Mouse (Mus musculus) ovary, postnatal 14 days (tissue): ENCODE measurements around the gene Prkn.

Experiments
- DNase-seq: peaks from one replicate; pipeline ENCODE4 v3.0.0; 2022; ENCODE audit warnings: low spot score

Prkn gene

DNA sequence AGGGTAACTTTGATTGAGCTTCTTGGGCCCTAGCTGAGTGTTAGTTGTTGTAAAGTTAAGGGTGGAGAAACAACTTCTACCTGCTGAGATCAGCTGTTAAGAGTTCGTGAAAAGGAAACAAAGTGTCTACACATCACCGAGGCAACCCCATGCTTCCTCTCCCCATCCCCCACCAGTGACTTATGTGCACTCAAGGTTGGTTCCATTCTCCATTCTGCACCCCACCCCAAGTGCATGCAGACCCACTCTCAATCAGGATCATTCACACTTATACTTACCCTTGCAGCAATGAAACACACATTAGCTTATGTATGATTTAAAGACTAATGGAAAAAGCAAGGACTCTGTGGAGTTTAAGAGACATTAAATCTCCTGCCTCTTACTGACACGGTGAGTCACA is 691.9 kb downstream of the Prkn start:
- no peak for DNase-seq

DNA sequence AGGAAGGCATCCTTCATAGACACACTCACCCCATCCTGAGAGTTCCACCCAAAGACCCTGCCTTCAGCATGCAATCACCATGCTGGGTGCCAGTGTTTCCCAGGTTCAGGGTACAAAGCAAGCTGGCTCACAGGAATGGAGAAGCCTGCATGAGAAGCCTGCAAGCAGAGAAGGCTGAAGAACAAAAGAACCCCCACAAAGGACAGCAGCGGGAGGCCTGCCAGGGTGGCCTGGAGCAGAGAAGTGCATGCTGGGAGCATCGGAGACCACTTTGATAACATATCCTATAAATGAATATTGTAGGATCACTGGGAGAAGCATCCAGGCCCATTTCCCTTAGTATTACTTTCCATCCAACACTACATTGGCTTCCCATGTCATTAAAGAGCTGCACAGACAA is 692.6 kb downstream of the Prkn start:
- DNase-seq: no peak

DNA sequence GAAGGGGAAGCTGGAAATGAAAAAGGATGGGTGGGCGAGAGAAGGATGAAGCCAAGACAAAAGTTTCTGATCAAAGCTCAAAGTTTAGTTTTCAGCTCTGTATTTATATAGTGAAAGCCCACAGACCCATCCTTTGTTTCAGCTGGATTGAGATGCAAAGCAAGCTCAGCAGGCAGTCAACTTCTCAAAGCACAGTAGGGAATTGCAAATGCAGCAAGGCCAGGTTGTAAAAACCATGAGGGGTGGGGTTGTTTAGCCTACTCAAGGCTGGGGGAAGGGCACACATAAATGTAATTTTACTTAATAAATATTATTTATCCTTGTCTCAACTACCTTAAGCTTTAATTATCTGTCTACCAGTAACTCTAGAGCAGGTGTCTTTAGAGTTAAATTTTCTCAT is 693.7 kb downstream of the Prkn start:
- DNase-seq: no peak

DNA sequence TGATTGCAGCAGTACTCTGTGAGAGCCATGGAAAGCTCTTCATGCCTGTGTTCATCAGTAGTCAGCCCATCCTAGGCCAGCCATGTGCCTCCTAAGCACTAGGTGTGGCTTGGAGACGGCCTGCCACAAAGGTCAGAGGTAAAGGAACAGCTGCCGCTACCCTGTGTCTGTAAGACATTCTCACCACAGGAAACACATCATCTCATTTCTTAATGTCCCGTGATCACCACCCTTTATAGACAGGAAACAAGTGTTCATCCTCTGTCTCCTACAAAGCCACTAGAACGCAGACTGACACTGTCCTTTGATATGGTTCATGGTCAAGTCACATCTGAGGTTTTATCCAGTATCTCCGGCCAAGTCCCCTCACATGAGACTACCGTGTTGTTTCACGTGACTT is 698.6 kb downstream of the Prkn start:
- no peak for DNase-seq

DNA sequence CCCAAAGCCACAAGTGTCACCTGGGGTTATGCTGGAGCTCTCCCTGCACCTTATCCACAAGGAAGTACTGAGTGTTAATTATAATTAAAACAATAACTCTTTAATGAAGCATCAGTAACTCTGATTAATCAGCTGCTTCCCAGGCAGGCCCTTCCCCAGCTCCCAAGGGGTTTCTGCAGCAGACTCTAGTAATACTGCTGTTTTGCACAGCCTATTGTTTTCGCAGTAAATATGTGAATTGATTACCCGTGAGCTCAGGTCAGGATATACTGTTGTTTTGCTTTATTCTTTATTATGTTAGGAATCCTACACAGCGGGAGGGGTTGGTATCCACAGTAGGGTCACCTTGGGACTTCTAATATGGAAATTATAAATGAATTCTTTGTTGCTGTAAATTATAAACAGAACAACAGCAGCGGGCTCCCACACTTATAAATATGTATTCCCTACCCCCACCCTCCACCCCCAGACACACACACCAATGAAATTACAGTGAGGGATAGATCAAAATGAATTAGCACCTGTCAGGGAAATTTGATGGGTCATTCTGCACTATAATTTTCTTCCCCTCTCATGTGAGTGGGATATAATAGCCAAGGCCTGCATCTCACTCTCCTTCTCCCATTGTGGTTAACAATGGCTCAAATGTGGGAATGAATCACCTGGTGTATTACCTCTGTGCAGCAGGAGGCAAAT is 701.9 kb downstream of the Prkn start:
- DNase-seq: no peak

DNA sequence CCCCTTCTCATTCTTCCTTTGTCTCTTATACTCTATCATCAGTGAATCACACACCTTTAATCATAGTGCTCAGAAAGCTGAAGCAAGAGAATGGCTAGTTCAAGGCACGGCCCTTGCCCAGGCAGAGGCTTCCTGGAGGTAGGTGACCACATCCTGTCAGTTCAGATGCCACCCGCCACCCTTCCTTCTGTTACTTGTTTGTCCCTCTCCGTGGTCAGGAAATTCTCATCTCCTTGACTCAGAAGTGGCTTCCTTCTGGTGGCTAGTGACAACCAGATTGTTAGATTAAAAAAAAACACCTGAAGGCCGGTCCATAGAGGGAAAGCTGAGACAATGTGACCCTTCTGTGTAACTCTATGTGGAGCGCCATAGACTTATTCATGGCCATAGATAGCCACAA is 710.4 kb downstream of the Prkn start:
- DNase-seq: no peak

DNA sequence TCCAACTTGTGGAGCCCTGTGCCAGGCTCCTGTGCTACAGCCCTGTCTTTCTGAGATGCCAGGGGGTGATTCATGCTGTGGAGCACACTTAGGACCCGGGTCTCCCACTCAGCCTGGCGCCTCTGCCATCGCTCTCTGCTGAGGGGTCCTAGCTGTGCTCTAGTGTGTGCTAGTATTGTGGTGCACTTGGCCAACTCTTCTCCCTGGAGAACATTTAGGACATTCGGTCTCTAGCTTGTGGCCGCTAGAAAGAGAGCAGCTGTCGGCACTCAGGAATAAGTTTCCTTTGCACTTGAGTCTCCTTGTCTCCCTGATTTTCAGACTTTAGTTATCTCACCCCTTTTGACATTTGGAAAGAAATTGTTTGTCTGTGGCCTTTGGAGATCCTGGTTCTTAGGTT is 725.5 kb downstream of the Prkn start:
- no peak for DNase-seq

DNA sequence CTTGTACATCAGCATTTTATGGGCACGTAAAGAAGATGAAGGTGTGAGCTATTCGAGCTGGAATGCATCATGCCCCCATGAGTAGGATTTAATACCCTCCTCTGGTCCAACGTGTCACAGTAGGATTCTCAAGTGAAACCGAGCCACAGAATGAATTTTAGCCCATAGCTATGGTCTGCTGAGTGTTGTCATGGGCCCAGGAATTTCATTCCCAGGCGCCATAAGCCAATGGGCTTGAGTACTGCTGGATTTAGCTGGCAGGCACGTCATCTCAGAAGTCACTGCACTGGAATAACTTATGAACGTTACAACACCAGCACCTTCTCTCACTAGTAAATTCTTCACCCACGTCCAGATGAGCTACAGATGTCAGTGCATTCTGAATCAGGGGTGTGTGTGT is 730.2 kb downstream of the Prkn start:
- no peak for DNase-seq

DNA sequence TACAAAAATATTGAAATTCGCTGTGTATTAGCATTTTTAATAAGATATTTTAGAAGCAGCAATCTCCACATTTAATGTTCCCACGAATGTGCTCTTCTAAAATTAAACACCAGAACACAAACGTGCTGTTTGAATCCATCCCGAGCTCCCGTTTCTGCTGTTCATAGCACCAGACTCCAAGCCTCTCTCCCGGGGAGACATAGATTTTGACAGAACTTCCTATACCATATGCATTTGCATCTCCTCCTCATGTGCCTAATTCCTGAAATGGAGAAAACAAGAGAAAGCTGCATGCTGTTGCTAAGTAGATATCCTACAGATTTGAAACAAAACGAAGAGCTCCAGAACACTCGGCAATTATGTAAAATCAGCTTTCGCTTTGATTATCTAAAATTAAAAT is 733.5 kb downstream of the Prkn start:
- no peak for DNase-seq

DNA sequence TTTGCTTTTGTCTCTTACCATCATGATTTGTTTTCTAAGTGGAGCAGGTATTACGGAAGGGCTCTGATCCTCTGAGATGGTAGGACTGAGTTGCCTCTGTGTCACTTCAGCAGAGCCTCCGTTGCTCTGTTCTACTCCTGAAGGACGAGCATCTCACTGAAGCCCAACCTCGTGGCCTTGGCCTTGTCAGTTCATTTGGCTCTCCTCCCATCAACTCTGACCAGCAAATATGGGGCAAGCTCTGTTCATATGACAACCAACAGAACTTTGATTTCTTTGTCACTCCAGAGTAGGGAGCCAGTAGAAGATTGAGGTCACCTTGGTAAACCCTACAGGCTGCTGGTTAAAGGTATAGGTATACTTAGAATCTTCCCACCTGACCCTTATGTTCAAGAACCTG is 745.3 kb downstream of the Prkn start:
- no peak for DNase-seq

DNA sequence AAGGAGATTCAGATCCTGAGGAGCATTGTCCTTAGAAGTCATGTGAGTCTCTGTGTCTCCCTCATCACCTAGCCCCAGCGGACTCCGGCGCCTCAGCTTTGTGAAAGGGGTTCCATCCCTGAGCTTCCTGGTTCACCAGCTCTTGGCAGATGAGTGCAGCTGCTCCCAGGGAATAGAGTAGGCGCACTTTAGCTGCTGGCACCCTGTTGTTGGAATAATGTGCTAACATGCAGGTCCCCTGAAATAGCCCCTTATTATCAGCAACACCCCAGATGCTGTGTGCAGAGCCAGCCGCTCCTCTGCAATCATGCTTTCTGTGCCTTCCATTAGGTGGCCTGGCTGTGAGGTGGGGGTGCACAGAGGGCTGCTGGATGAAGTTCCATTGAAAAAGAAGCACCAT is 767.7 kb downstream of the Prkn start:
- DNase-seq: no peak

DNA sequence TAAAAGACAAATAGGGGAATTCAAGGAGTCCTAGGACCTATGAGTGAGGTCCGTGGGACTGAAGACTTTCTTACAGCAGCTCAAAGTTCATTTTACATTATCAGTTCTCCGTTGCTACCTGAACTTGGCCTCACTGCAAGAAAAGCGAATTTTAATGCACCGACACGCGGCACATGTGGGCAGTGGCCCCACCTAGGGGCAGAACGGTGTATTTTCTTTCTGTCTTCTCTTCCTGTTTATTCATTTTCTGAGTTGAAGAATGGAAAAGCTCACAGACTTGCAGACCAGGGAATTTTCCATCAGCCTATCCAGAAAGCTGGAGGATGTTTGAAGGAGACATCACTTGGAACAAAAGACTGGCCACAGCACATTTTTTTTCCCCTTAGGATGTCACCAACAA is 771.3 kb downstream of the Prkn start:
- DNase-seq: peak; percentile 48

DNA sequence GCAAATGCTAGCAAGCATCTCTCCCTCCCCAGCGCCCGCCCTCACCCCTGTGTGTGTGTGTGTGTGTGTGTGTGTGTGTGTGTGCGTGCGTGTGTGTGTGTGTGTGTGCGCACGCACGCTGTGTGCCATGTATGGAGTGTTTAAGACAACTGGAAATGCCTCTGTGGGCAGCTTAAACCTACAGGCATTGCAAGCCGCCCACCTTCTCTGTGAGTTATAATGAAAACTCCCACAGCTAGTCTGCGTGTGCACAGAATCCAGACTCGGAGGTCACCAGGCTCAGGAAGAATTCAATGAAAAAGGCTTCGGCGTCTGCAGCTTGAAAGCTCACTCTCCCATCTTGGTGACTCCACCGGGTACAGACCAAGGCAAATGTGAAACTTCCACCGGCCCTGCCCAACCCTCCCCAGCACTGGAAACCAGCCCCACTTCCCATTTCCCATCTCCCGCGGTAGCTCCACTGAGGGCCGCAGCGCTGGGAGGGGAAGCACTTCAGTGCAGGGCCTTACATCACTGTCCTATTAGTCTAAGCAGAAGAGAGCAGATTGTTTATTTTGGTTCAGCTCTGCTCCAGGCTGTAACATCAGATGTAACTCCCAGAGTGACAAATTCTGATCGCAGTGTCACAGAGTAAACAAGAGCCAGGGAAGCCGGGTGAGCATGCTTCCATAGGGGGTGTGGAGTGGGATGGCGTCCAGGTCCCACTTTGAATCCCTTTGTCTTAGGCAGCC is 772.8 kb downstream of the Prkn start:
- no peak for DNase-seq

DNA sequence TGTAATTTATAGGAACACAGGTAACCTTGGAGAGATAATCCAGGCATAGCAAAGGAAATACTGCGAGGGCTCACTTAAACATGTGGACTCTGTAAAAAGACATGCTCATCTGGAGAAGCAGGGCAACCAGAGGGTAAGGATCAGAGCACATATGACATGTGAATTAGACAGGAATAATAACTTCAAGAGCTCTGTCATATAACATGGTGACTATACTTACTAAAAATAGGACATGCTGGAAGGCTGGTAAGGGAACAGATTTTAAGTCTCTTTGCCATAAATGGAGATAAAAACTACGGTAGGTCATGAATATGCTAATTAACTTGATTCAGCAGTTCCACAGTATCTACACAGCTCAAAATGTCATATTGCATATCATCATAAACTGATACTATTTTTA is 777.4 kb downstream of the Prkn start:
- no peak for DNase-seq

DNA sequence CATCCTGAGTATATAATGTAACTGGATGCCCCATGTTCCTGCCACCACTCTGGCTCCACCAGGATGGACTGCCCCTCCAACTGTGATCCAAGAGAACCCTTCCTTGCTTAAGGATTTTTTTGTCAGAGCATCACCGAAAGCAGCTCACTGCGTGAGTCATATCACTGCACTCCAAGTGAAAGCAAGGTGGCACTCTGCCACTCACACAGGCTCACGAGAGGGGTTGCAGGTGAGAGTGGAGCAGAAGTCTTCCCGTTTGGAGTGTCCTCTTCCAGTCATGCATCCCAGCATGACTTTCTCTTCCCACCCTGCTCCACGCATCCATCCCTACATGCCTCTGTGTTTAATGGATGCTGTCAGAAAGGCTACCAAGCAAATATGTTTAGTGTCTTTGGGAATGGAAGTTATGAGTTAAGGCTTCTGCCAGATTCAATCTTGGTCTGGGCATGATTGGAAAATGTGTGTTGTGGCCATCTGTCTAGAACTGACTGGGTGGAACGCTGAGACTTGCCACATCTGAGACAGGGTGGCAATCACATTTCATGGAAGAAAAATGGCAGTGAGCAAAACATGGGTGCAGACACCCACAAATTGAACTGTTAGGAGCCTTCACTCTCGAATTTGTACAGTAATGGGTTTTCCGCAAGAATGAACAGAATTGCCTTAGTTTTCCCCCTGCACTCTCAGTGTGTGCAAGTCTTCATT is 778.9 kb downstream of the Prkn start:
- DNase-seq: no peak

DNA sequence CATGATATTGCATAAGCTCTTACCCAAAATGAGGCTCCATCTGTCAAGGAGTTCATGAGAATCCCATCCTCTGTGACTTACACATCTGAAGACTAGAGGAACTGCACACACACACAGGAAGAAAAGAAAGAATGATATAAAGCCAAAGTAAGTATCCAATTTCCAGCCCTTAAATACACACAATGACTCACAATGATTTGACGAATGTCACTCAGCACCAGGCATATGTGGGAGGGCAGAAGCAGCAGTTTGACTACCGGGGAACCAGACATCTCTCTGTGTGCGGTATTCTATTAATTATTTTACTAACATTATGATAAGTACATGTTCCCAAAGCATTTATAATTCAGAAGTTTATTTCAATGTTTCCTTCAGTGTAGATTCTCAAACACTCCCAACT is 780.6 kb downstream of the Prkn start:
- DNase-seq: no peak

DNA sequence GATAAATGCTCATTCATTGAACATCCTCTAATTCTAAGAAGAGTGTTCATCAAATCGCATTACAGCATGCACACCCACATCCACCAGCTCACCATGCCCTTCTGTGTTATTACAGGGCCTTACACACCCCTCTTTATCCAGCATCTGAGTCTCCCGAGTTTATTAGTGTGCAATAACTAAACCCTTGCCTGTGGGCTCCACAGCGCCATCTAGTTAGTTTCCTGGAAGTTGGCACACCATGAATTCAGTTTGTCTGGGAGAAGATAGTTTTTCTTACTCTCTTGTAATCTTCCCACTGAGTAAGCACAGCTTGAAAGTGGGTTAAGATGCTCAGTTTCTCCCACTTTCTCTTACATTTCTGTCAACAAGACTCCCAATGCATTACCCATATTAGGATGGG is 781.3 kb downstream of the Prkn start:
- no peak for DNase-seq

DNA sequence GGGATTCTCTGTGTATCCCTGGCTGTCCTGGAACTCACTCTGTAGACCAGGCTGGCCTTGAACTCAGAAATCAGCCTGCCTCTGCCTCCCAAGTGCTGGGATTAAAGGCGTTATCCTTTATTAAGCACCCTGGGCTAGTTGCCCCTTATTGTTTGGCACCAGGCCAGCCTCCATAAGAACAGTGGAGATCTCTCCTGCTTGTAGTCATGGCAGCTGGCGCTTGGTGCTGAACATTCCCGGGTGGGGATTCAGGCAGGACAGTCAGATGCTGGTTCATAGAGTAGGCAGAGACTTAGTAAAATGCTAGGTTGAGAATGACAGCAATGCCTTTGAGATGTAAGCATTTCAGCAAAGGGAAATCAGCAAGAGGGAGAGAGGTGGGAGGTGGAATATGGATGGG is 786.1 kb downstream of the Prkn start:
- no peak for DNase-seq

DNA sequence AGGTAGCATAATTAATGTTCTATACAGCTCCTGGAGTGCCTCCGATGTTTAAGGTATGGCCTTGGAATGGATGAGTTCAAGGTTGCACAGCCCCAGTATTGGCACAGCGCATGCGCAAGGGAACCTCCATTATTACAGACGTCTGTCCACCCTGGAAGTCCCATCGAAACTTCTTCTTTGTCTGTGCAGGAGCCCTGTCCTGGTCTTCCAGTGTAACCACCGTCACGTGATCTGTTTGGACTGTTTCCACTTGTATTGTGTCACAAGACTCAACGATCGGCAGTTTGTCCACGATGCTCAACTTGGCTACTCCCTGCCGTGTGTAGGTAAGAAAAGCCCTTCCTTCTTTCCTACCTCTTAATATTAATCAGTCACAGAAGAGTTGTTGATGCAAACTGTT is 794.9 kb downstream of the Prkn start:
- DNase-seq: no peak

DNA sequence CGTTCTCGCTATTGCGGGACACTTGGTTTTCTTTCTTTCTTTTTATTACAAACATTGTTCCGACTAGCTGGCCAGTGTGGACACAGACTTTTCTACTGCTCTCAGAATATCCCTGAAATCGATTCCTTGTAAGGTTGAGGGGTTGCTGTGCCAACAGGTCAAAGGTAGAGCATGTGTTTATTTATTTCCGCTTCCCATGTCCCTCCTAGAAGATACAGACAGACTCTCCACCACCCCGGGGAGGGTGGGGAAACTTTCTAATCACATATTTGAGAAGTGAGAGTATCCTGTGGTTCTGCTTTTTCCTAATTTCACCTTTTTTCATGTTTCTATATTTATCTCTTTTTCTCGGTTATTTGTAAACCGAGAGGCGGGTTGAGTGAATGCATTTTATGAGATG is 797.5 kb downstream of the Prkn start:
- DNase-seq: no peak

DNA sequence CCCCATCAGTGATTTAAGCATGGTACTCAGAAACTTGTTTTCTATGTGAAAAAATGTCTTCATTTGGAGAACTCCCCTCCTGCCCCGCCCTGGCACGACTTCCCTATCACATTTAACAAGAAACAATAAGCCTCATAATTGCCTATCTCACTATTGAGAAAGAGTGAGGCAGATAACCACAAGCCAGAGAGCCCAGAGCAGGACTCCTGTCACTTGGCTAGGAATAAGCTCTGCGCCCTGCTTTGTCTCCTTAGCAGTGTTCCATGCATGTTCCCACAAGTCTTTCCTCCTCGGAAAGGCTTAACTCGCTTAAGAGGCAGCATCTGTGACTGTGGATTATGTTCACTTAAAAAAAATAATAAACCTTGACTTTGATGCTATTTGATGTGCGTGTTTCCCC is 798.3 kb downstream of the Prkn start:
- DNase-seq: no peak

DNA sequence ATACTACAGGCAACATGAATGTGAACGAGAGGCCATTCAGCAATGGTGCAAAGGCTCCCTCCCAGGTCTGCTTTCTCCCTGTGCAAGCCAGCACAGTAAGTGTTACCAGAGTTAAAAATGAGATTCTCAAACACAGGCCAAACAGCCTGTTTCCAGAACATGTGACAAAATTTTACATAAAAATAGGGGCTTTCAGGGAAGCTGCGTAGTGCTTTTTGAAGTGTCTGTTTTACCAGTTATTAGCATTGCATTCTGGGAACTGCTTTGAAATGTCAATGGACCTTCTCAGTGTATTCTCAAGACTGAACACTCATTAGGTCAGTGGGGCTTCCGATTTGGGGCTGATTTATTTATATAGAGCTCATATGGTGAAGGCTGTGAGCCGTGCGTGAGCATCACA is 799.6 kb downstream of the Prkn start:
- no peak for DNase-seq

DNA sequence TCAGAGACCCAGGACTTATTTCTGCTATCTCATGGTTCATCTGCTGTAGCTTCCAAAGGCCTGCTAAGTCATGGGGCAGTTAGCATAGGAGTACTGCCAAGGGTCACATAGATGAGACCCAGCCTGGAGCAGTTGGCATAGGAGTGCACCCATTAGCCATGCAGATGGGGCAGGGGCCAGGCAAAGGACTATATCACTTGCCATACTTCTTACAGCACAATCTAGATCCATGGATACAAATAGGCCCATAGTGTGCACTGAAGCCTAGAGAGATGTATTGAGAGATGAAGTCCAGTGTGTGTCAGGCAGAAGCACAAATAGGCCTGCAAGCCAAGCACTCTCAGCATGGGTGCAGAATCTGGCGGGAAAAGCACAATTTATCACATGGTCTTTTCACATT is 802.1 kb downstream of the Prkn start:
- no peak for DNase-seq

DNA sequence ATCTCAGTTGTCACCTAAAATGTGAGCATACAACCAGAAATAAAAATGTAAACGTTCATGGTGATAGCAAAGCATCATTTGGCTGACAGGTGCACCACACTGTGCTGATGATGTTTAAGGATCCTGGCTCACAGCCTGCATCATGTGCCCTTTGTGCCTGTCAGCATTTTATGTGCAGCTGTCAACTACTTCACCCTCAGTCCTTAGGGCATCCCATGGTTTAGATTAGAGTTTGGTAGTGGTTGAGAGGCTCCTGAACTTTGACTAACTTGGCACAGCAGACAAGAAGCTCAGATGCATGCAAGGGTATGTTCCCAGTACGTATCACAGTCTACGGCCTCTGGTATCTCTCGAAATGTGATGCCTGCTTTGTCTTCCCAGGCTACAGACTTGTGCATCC is 803.8 kb downstream of the Prkn start:
- no peak for DNase-seq
